Mouse (Mus musculus) stomach, embryonic 16.5 days (tissue): ENCODE results near the gene Nek9. TPM values are rescaled to one million over a fixed set of nuclear protein-coding genes. Genes with fewer than 3 reads are reported as not detected.

ENCODE experiments used
- ATAC-seq: fragments of 200-750 bp; cut with Nextera tagmentation; 2 replicates; pipeline ENCODE4 v1.8.0; 2017; ENCODE audit warnings: moderate number of reproducible peaks, moderate TSS enrichment; ENCODE audit not compliant: insufficient read depth, low FRiP score
- H3K27ac ChIP-seq: fragments of 300-500 bp; sonication (generic); 2 replicates; pipeline ENCODE4 v1.5.1; 2014; ENCODE audit warnings: low read length
- H3K27me3 ChIP-seq: fragments of 300-500 bp; sonication (generic); 2 replicates; pipeline ENCODE4 v1.6.1; 2014; ENCODE audit warnings: low read length, control low read depth, mixed read lengths; ENCODE audit not compliant: control insufficient read depth, insufficient read depth
- H3K36me3 ChIP-seq: fragments of 300-500 bp; sonication (generic); 2 replicates; pipeline ENCODE4 v1.6.1; 2014; ENCODE audit warnings: low read length; ENCODE audit not compliant: control insufficient read depth, insufficient read depth
- H3K4me1 ChIP-seq: fragments of 300-500 bp; sonication (generic); 2 replicates; pipeline ENCODE4 v1.6.1; 2014; ENCODE audit warnings: low read length, control low read depth, mixed read lengths; ENCODE audit not compliant: control insufficient read depth, insufficient read depth
- H3K4me2 ChIP-seq: fragments of 300-500 bp; sonication (generic); 2 replicates; pipeline ENCODE4 v1.6.1; 2014; ENCODE audit warnings: low read depth, low read length, mixed read lengths
- H3K4me3 ChIP-seq: fragments of 300-500 bp; sonication (generic); replicated peaks from 2 replicates; pipeline ENCODE4 v1.5.1; 2014; ENCODE audit warnings: mild to moderate bottlenecking, low read length
- H3K9ac ChIP-seq: fragments of 300-500 bp; sonication (generic); 2 replicates; pipeline ENCODE4 v1.6.1; 2014; ENCODE audit warnings: low read length
- H3K9me3 ChIP-seq: fragments of 300-500 bp; sonication (generic); replicated peaks from 2 replicates; pipeline ENCODE4 v1.6.1; 2016; ENCODE audit warnings: low read length, control low read depth; ENCODE audit not compliant: control insufficient read depth
- WGBS: fragments of 180-500 bp; shearing (Covaris S2); extraction: QIAGEN DNeasy Blood & Tissue Kit; methylation state at CpG from one replicate; pipeline ENCODE4 v1.1.7; 2014; 5-methylcytosine and 5-hydroxymethylcytosine counted together
- polyA plus RNA-seq: library from polyadenylated mRNA; unstranded; fragments of >200 nt; fragmentation: Nextera tagmentation; extraction: Ambion mirVana; gene quantifications from 2 replicates; pipeline ENCODE4 v1.2.1, GENCODE M21; 2015

The Nek9 gene
- polyA plus RNA-seq, 1 experiment from 2014 or later, result 17.1 TPM

GRCm38 (mm10) chr12:85280105-85280844 is 58.9 kb downstream of the Nek9 start:
- peak; percentile 97 for ATAC-seq
- Histone ChIP-seq H3K36me3 (0 out of 2 replicates have a peak, but pooled peaks cover 2% of the 10 kb centered on the region), H3K4me1 (peaks cover 4% of the 10 kb centered on the region), H3K27me3 (no peaks in the 10 kb centered on the region), H3K9ac (peak overlapping the region; percentile 95), H3K9me3 (no peaks in the 10 kb centered on the region), H3K4me3 (peak overlapping the region; percentile 89), H3K27ac (peak overlapping the region; percentile 88), H3K4me2 (peak overlapping the region; percentile 77)
- WGBS, result 0% methylated on average over 31 of the region's 31 CpGs

GRCm38 (mm10) chr12:85279396-85280080 is 59.6 kb downstream of the Nek9 start:
- H3K4me2 ChIP-seq, result peak overlapping the region; percentile 77
- peaks cover 4% of the 10 kb centered on the region for H3K4me1 ChIP-seq
- 0 out of 2 replicates have a peak, but pooled peaks cover 6% of the 10 kb centered on the region for H3K36me3 ChIP-seq
- no peaks in the 10 kb centered on the region for H3K27me3 ChIP-seq
- H3K27ac ChIP-seq, result peak overlapping the region; percentile 88
- H3K4me3 ChIP-seq, result peak overlapping the region; percentile 89
- peak overlapping the region; percentile 95 for H3K9ac ChIP-seq
- 0 out of 2 replicates have a peak, but pooled peaks have one; percentile 15 for ATAC-seq
- no peaks in the 10 kb centered on the region for H3K9me3 ChIP-seq
- 6% methylated on average over 10 of the region's 10 CpGs for WGBS

- Histone ChIP-seq H3K4me1 (peaks cover 4% of the 10 kb centered on the region), H3K36me3 (0 out of 2 replicates have a peak, but pooled peaks cover 6% of the 10 kb centered on the region), H3K4me3 (no peak overlapping the region), H3K9me3 (no peaks in the 10 kb centered on the region), H3K27me3 (no peaks in the 10 kb centered on the region), H3K9ac (no peak overlapping the region), H3K27ac (no peak overlapping the region), H3K4me2 (no peak overlapping the region)
- ATAC-seq, result no peak
- WGBS, result 93% methylated on average over 10 of the region's 10 CpGs
Measured at GRCm38 (mm10) chr12:85278919-85279318, 60.2 kb downstream of the Nek9 start.

- H3K27me3 ChIP-seq, result no peaks in the 10 kb centered on the region
- H3K27ac ChIP-seq, result no peak overlapping the region
- no peak for ATAC-seq
- WGBS, result 79% methylated on average over 5 of the region's 5 CpGs
- H3K9me3 ChIP-seq, result no peaks in the 10 kb centered on the region
- peaks cover 6% of the 10 kb centered on the region for H3K4me1 ChIP-seq
- H3K4me2 ChIP-seq, result no peak overlapping the region
- H3K4me3 ChIP-seq, result no peak overlapping the region
- no peak overlapping the region for H3K9ac ChIP-seq
- H3K36me3 ChIP-seq, result 0 out of 2 replicates have a peak, but pooled peaks cover 6% of the 10 kb centered on the region
Measured at GRCm38 (mm10) chr12:85276273-85276672, 62.9 kb downstream of the Nek9 start.

GRCm38 (mm10) chr12:85273508-85273907 is 65.7 kb downstream of the Nek9 start:
- Histone ChIP-seq H3K4me1 (peaks cover 2% of the 10 kb centered on the region; the same call in 1 of the 2 replicates), H3K9ac (no peak overlapping the region), H3K9me3 (no peaks in the 10 kb centered on the region), H3K4me2 (no peak overlapping the region), H3K27ac (peak overlapping the region; percentile 72), H3K36me3 (0 out of 2 replicates have a peak, but pooled peaks cover 6% of the 10 kb centered on the region), H3K27me3 (no peaks in the 10 kb centered on the region), H3K4me3 (no peak overlapping the region)
- 33% methylated on average over 10 of the region's 10 CpGs for WGBS
- peak; percentile 58 for ATAC-seq

- Histone ChIP-seq H3K36me3 (0 out of 2 replicates have a peak, but pooled peaks cover 4% of the 10 kb centered on the region), H3K4me1 (peaks cover 2% of the 10 kb centered on the region; the same call in 1 of the 2 replicates), H3K9me3 (no peaks in the 10 kb centered on the region; the same call in 1 of the 2 replicates), H3K27me3 (no peaks in the 10 kb centered on the region), H3K4me3 (no peak overlapping the region), H3K9ac (no peak overlapping the region), H3K27ac (no peak overlapping the region), H3K4me2 (no peak overlapping the region)
- 61% methylated on average over 4 of the region's 4 CpGs for whole genome bisulfite sequencing
- ATAC-seq, result no peak
Measured at GRCm38 (mm10) chr12:85271843-85272206, 67.3 kb downstream of the Nek9 start.

- WGBS, result 76% methylated on average over 7 of the region's 7 CpGs
- Histone ChIP-seq H3K4me1 (peaks cover 2% of the 10 kb centered on the region; the same call in 1 of the 2 replicates), H3K27me3 (no peaks in the 10 kb centered on the region), H3K36me3 (0 out of 2 replicates have a peak, but pooled peaks cover 4% of the 10 kb centered on the region), H3K27ac (no peak overlapping the region), H3K9me3 (no peaks in the 10 kb centered on the region; the same call in 1 of the 2 replicates), H3K4me2 (no peak overlapping the region), H3K4me3 (no peak overlapping the region), H3K9ac (no peak overlapping the region)
- no peak for ATAC-seq
Measured at GRCm38 (mm10) chr12:85271132-85271842, 67.9 kb downstream of the Nek9 start.

GRCm38 (mm10) chr12:85270319-85270718 is 68.8 kb downstream of the Nek9 start, which contains the start of gene Mlh3:
Gene Mlh3, minus strand, starts transcription at chr12:85270599.
- H3K9me3 ChIP-seq, result no peaks in the 10 kb centered on the region; the same call in 1 of the 2 replicates
- under 1% methylated on average over 35 of the region's 35 CpGs for WGBS
- peak; percentile 85 for ATAC-seq
- H3K4me1 ChIP-seq, result peaks cover 7% of the 10 kb centered on the region; the same call in 1 of the 2 replicates
- H3K9ac ChIP-seq, result peak within 1 kb of the TSS; percentile 72
- H3K4me3 ChIP-seq, result peak within 1 kb of the TSS; percentile 48
- H3K27me3 ChIP-seq, result no peaks in the 10 kb centered on the region
- 0 out of 2 replicates have a peak, but pooled peaks cover 4% of the 10 kb centered on the region for H3K36me3 ChIP-seq
- H3K4me2 ChIP-seq, result peak within 1 kb of the TSS; percentile 64
- peak within 1 kb of the TSS; percentile 43 for H3K27ac ChIP-seq
